ENCODE assay signal across 8 mouse cellular contexts in genomic region chr1:23761502-23762135, GRCm38 (mm10). TPM values are rescaled to one million over a fixed set of nuclear protein-coding genes. Genes with fewer than 3 reads are reported as not detected.
A peak's percentile ranks its signal among the peaks of the same experiment; 100 is the strongest.
DNase-seq lines count a peak whose midpoint lies in the region; ATAC-seq and TF ChIP-seq lines count a peak whose summit lies in the region.

Gene B3gat2 (plus strand): TSS chr1:23761753.

- H3K4me1 ChIP-seq in heart, postnatal 0 days (ENCODE audit: control insufficient read depth, insufficient read depth) = peaks cover 10% of the 10 kb centered on the region; the same call in 1 of the 2 replicates
- H3K4me1 ChIP-seq in stomach, postnatal 0 days (replicated peaks; ENCODE audit: control insufficient read depth, insufficient read depth) = peaks cover 6% of the 10 kb centered on the region; the same call in 1 of the 2 replicates

- peak within 1 kb of the TSS; percentile 59 for H3K4me3 ChIP-seq in heart, postnatal 0 days (ENCODE audit: low read depth, low read length)
- peak within 1 kb of the TSS; percentile 52 for H3K4me3 ChIP-seq in stomach, postnatal 0 days (ENCODE audit: low read depth, low read length)

- no peak within 1 kb of the TSS for H3K27ac ChIP-seq in heart, postnatal 0 days (ENCODE audit: low read depth)
- H3K27ac ChIP-seq in stomach, postnatal 0 days (replicated peaks) = no peak within 1 kb of the TSS

- no peak within 1 kb of the TSS for H3K9ac ChIP-seq in heart, postnatal 0 days (replicated peaks; ENCODE audit: low read depth, low read length)
- H3K9ac ChIP-seq in stomach, postnatal 0 days (ENCODE audit: low read length) = 0 out of 2 replicates have a peak within 1 kb of the TSS, but pooled peaks have one; percentile 18

- ATAC-seq in heart, postnatal 0 days (ENCODE audit: insufficient read depth, low read depth) = no peak
- 0 out of 2 replicates have a peak, but pooled peaks have one; percentile 24 for ATAC-seq in stomach, postnatal 0 days (ENCODE audit: low FRiP score, low TSS enrichment)

- no peaks in the 10 kb centered on the region for H3K36me3 ChIP-seq in heart, postnatal 0 days (replicated peaks; ENCODE audit: control insufficient read depth, insufficient read depth, low read length)
- H3K36me3 ChIP-seq in stomach, postnatal 0 days (ENCODE audit: control insufficient read depth, insufficient read depth, low read length) = no peaks in the 10 kb centered on the region

- peaks cover 48% of the 10 kb centered on the region for H3K27me3 ChIP-seq in heart, postnatal 0 days (ENCODE audit: control insufficient read depth, insufficient read depth, low read length)
- peaks cover 10% of the 10 kb centered on the region; the same call in 1 of the 2 replicates for H3K27me3 ChIP-seq in stomach, postnatal 0 days (ENCODE audit: control insufficient read depth, insufficient read depth, low read length)

- WGBS in heart, postnatal 0 days = under 1% methylated on average over 28 of the region's 34 CpGs
- WGBS in stomach, postnatal 0 days = under 1% methylated on average over 25 of the region's 34 CpGs

- no peak for TF ChIP-seq CTCF in heart, postnatal 0 days (IDR thresholded peaks at IDR 0.05; ENCODE audit: low read depth)
- no peak for TF ChIP-seq CTCF in stomach, postnatal 0 days (IDR thresholded peaks at IDR 0.05; ENCODE audit: low read depth)

- DNase-seq in ovary, postnatal 10 days (ENCODE audit: low spot score) = peak; percentile 2
- no peak for DNase-seq in ovary, postnatal 14 days (ENCODE audit: low spot score)
- peak; percentile 42 for DNase-seq in embryo, embryonic 10 days (ENCODE audit: low spot score)
- no peak for DNase-seq in heart, postnatal 0 days (ENCODE audit: low spot score)
- no peak for DNase-seq in layer of hippocampus, adult 8-10 months (ENCODE audit: low spot score in 2 of 2)
- peak; percentile 54 for DNase-seq in mesoderm, embryonic 11.5 days (ENCODE audit: low read depth, low spot score)
- peak; percentile 24 for DNase-seq in stomach, postnatal 0 days (ENCODE audit: low spot score)
- DNase-seq in urinary bladder, postnatal 25 days (ENCODE audit: low spot score) = no peak

- no peak for TF ChIP-seq EP300 in heart, postnatal 0 days (IDR thresholded peaks at IDR 0.05; ENCODE audit: low read depth)
- no peak for TF ChIP-seq EP300 in stomach, postnatal 0 days (optimal IDR thresholded peaks at IDR 0.05)

- H3K4me2 ChIP-seq in heart, postnatal 0 days (ENCODE audit: low read depth, low read length) = peak within 1 kb of the TSS; percentile 92
- H3K4me2 ChIP-seq in stomach, postnatal 0 days (replicated peaks; ENCODE audit: low read depth) = peak within 1 kb of the TSS; percentile 94

- H3K9me3 ChIP-seq in heart, postnatal 0 days (replicated peaks; ENCODE audit: control insufficient read depth, low read length) = no peaks in the 10 kb centered on the region
- no peaks in the 10 kb centered on the region for H3K9me3 ChIP-seq in stomach, postnatal 0 days (ENCODE audit: control insufficient read depth, low read length)

RNA-seq across cellular contexts. Expression of gene B3gat2, which starts in this region (rescaled TPM):
- not detected in 2 replicates for total RNA-seq in heart, postnatal 0 days (2014; rRNA removed; ENCODE audit: low replicate concordance)
- polyA plus RNA-seq in heart, postnatal 0 days (2015; fragmentation: Nextera tagmentation; extraction: Ambion mirVana) = 0.16 and 0.22 TPM in 2 replicates
- 10 to 100 TPM; 11.0 to 13.0 (median 11.6) TPM for total RNA-seq in layer of hippocampus, adult 8-10 months (2022)
- 0.12 and 0.19 TPM in 2 replicates for polyA plus RNA-seq in stomach, postnatal 0 days (2015; fragmentation: Nextera tagmentation; extraction: Ambion mirVana)

Comparison
In these comparisons a context has a peak if more than half of its experiments do, and no peak if none do; other contexts are left out.
1. RNA of gene B3gat2 (total RNA-seq): 11.0 to 13.0 TPM in layer of hippocampus, adult 8-10 months; not detected in heart, postnatal 0 days; every median in the first group is over 10 times any median in the second.
2. DNase-seq: peak in ovary, postnatal 10 days (single experiment), embryo, embryonic 10 days (single experiment) and mesoderm, embryonic 11.5 days (single experiment); none in ovary, postnatal 14 days (single experiment), heart, postnatal 0 days (single experiment), layer of hippocampus, adult 8-10 months (0 of 2) and urinary bladder, postnatal 25 days (single experiment).
3. Peak in DNase-seq, ATAC-seq, H3K4me3 ChIP-seq, H3K9ac ChIP-seq and H3K4me2 ChIP-seq in stomach, postnatal 0 days; RNA of the gene not detected or under 1 TPM.